Mouse (Mus musculus) neural tube, embryonic 11.5 days (tissue): ENCODE measurements around the gene Stk32c. TPM values are rescaled to one million over a fixed set of nuclear protein-coding genes. Genes with fewer than 3 reads are reported as not detected.

ENCODE experiments used
- ATAC-seq: fragments of 200-750 bp; cut with Nextera tagmentation; 2 replicates; pipeline ENCODE4 v1.8.0; 2017; ENCODE audit warnings: moderate number of reproducible peaks, mild to moderate bottlenecking, moderate TSS enrichment, moderate library complexity; ENCODE audit not compliant: insufficient read depth, low FRiP score, low TSS enrichment
- DNase-seq: peaks from one replicate; pipeline ENCODE4 v3.0.0-alpha.2; 2015; ENCODE audit warnings: low spot score
- H3K27ac ChIP-seq: fragments of 300-500 bp; sonication (generic); 2 replicates; pipeline ENCODE4 v1.5.1; 2014; ENCODE audit warnings: low read depth, mild to moderate bottlenecking, low read length
- H3K27me3 ChIP-seq: fragments of 300-500 bp; sonication (generic); 2 replicates; pipeline ENCODE4 v1.6.1; 2014; ENCODE audit warnings: mild to moderate bottlenecking, low read length, mixed read lengths; ENCODE audit not compliant: control insufficient read depth, insufficient read depth
- H3K36me3 ChIP-seq: fragments of 300-500 bp; sonication (generic); 2 replicates; pipeline ENCODE4 v1.6.1; 2014; ENCODE audit warnings: mild to moderate bottlenecking, low read length, moderate library complexity, mixed read lengths; ENCODE audit not compliant: control insufficient read depth, insufficient read depth
- H3K4me1 ChIP-seq: fragments of 300-500 bp; sonication (generic); 2 replicates; pipeline ENCODE4 v1.6.1; 2014; ENCODE audit warnings: low read length, mixed read lengths; ENCODE audit not compliant: control insufficient read depth, insufficient read depth
- H3K4me2 ChIP-seq: fragments of 300-500 bp; sonication (generic); 2 replicates; pipeline ENCODE4 v1.6.1; 2014; ENCODE audit warnings: low read depth, mild to moderate bottlenecking, moderate library complexity
- H3K4me3 ChIP-seq: fragments of 300-500 bp; sonication (generic); 2 replicates; pipeline ENCODE4 v1.5.1; 2014; ENCODE audit warnings: low read depth, low read length
- H3K9ac ChIP-seq: fragments of 300-500 bp; sonication (generic); 2 replicates; pipeline ENCODE4 v1.6.1; 2014; ENCODE audit warnings: mild to moderate bottlenecking, low read length
- H3K9me3 ChIP-seq: fragments of 300-500 bp; sonication (generic); 2 replicates; pipeline ENCODE4 v1.6.1; 2016; ENCODE audit warnings: low read length; ENCODE audit not compliant: control insufficient read depth
- WGBS: fragments of 180-500 bp; shearing (Covaris S2); extraction: QIAGEN DNeasy Blood & Tissue Kit; methylation state at CpG from one replicate; pipeline ENCODE4 v1.1.7; 2014; 5-methylcytosine and 5-hydroxymethylcytosine counted together
- polyA plus RNA-seq: library from polyadenylated mRNA; unstranded; fragments of >200 nt; fragmentation: Nextera tagmentation; extraction: Ambion mirVana; gene quantifications from 2 replicates; pipeline ENCODE4 v1.2.1, GENCODE M21; 2014

The Stk32c gene
- polyA plus RNA-seq, 1 experiment from 2014 or later, result 0.46 TPM

GRCm38 (mm10) chr7:139214160-139214559 is 1.1 kb upstream of the Stk32c start:
- ATAC-seq (no peak), DNase-seq (no peak)
- H3K4me1 ChIP-seq, result peaks cover 3% of the 10 kb centered on the region; the same call in 1 of the 2 replicates
- H3K4me2 ChIP-seq, result no peak overlapping the region
- H3K36me3 ChIP-seq, result no peaks in the 10 kb centered on the region
- H3K27ac ChIP-seq, result no peak overlapping the region
- no peak overlapping the region for H3K9ac ChIP-seq
- H3K9me3 ChIP-seq, result no peaks in the 10 kb centered on the region
- WGBS, result 83% methylated on average over 3 of the region's 3 CpGs
- no peak overlapping the region for H3K4me3 ChIP-seq
- H3K27me3 ChIP-seq, result no peaks in the 10 kb centered on the region

- Histone ChIP-seq H3K4me2 (peak overlapping the region; percentile 57), H3K36me3 (no peaks in the 10 kb centered on the region), H3K4me3 (peak overlapping the region; percentile 45), H3K4me1 (peaks cover 3% of the 10 kb centered on the region; the same call in 1 of the 2 replicates), H3K9ac (peak overlapping the region; percentile 50), H3K9me3 (no peaks in the 10 kb centered on the region), H3K27me3 (no peaks in the 10 kb centered on the region), H3K27ac (0 out of 2 replicates have a peak overlapping the region, but pooled peaks have one; percentile 20)
- WGBS, result 69% methylated on average over 3 of the region's 3 CpGs
- ATAC-seq (peak; percentile 8; the same call in 1 of the 2 replicates), DNase-seq (no peak)
Measured at GRCm38 (mm10) chr7:139213751-139214150, 644 bp upstream of the Stk32c start.

- H3K4me3 ChIP-seq, result no peak overlapping the region
- WGBS, result 83% methylated on average over 6 of the region's 6 CpGs
- H3K36me3 ChIP-seq, result no peaks in the 10 kb centered on the region
- H3K27ac ChIP-seq, result no peak overlapping the region
- no peak for ATAC-seq
- DNase-seq, result no peak
- H3K27me3 ChIP-seq, result no peaks in the 10 kb centered on the region
- H3K4me1 ChIP-seq, result peaks cover 3% of the 10 kb centered on the region; the same call in 1 of the 2 replicates
- H3K9ac ChIP-seq, result no peak overlapping the region
- no peak overlapping the region for H3K4me2 ChIP-seq
- no peaks in the 10 kb centered on the region for H3K9me3 ChIP-seq
Measured at GRCm38 (mm10) chr7:139211761-139212160, 1.3 kb downstream of the Stk32c start.

- WGBS, result 81% methylated on average over 4 of the region's 4 CpGs
Measured at GRCm38 (mm10) chr7:139208773-139209095, 4.4 kb downstream of the Stk32c start.

GRCm38 (mm10) chr7:139208023-139208772 is 4.9 kb downstream of the Stk32c start:
- ATAC-seq (no peak), DNase-seq (peak; percentile 77)
- H3K27ac ChIP-seq, result no peak overlapping the region
- no peak overlapping the region for H3K4me3 ChIP-seq
- H3K36me3 ChIP-seq, result no peaks in the 10 kb centered on the region
- no peak overlapping the region for H3K4me2 ChIP-seq
- 31% methylated on average over 7 of the region's 7 CpGs for WGBS
- H3K9ac ChIP-seq, result no peak overlapping the region
- H3K4me1 ChIP-seq, result no peaks in the 10 kb centered on the region
- H3K27me3 ChIP-seq, result no peaks in the 10 kb centered on the region
- no peaks in the 10 kb centered on the region for H3K9me3 ChIP-seq

More at GRCm38 (mm10) chr7:139208773-139209095, 4.4 kb downstream of the Stk32c start:
- DNase-seq, result no peak
- Histone ChIP-seq H3K9me3 (no peaks in the 10 kb centered on the region), H3K4me3 (no peak overlapping the region), H3K27ac (no peak overlapping the region), H3K4me2 (no peak overlapping the region), H3K4me1 (peaks cover 3% of the 10 kb centered on the region; the same call in 1 of the 2 replicates), H3K9ac (no peak overlapping the region), H3K27me3 (no peaks in the 10 kb centered on the region), H3K36me3 (no peaks in the 10 kb centered on the region)
- ATAC-seq, result no peak

GRCm38 (mm10) chr7:139201209-139201608 is 11.9 kb downstream of the Stk32c start:
- Histone ChIP-seq H3K9me3 (no peaks in the 10 kb centered on the region), H3K36me3 (no peaks in the 10 kb centered on the region), H3K9ac (no peak overlapping the region), H3K27me3 (no peaks in the 10 kb centered on the region), H3K4me1 (no peaks in the 10 kb centered on the region), H3K4me2 (no peak overlapping the region), H3K4me3 (no peak overlapping the region), H3K27ac (no peak overlapping the region)
- DNase-seq (no peak), ATAC-seq (no peak)
- 66% methylated on average over 6 of the region's 6 CpGs for WGBS

- no peaks in the 10 kb centered on the region for H3K36me3 ChIP-seq
- ATAC-seq, result peak; percentile 55
- H3K4me2 ChIP-seq, result no peak overlapping the region
- 35% methylated on average over 7 of the region's 7 CpGs for WGBS
- no peaks in the 10 kb centered on the region for H3K9me3 ChIP-seq
- DNase-seq, result peak; percentile 79
- H3K4me3 ChIP-seq, result no peak overlapping the region
- H3K27ac ChIP-seq, result no peak overlapping the region
- no peaks in the 10 kb centered on the region for H3K27me3 ChIP-seq
- H3K9ac ChIP-seq, result no peak overlapping the region
- H3K4me1 ChIP-seq, result no peaks in the 10 kb centered on the region
Measured at GRCm38 (mm10) chr7:139200108-139200507, 13.0 kb downstream of the Stk32c start.

- WGBS, result 89% methylated on average over 4 of the region's 4 CpGs
- Histone ChIP-seq H3K27ac (no peak overlapping the region), H3K4me1 (no peaks in the 10 kb centered on the region), H3K9me3 (no peaks in the 10 kb centered on the region), H3K36me3 (no peaks in the 10 kb centered on the region), H3K4me2 (no peak overlapping the region), H3K27me3 (no peaks in the 10 kb centered on the region), H3K9ac (no peak overlapping the region), H3K4me3 (no peak overlapping the region)
- ATAC-seq, result no peak
- no peak for DNase-seq
Measured at GRCm38 (mm10) chr7:139197022-139197421, 16.1 kb downstream of the Stk32c start.

- H3K9me3 ChIP-seq, result no peaks in the 10 kb centered on the region
- ATAC-seq (no peak), DNase-seq (no peak)
- 64% methylated on average over 6 of the region's 6 CpGs for WGBS
- H3K27me3 ChIP-seq, result peaks cover 10% of the 10 kb centered on the region
- H3K4me3 ChIP-seq, result no peak overlapping the region
- H3K27ac ChIP-seq, result no peak overlapping the region
- no peaks in the 10 kb centered on the region for H3K36me3 ChIP-seq
- H3K9ac ChIP-seq, result no peak overlapping the region
- no peak overlapping the region for H3K4me2 ChIP-seq
- H3K4me1 ChIP-seq, result peaks cover 8% of the 10 kb centered on the region
Measured at GRCm38 (mm10) chr7:139191619-139192018, 21.5 kb downstream of the Stk32c start.
